Mouse (Mus musculus): ENCODE results near the gene Traf3. TPM values are rescaled to one million over a fixed set of nuclear protein-coding genes. Genes with fewer than 3 reads are reported as not detected.

Gene Traf3
- 10 to 100 TPM; 70.2 to 71.9 TPM for total RNA-seq (2021)

- intact Hi-C loops (cut with DNase I) = loop anchor here (5.0 kb wide), 2 partner anchors 79 to 81 kb away; no protein-coding TSS in a partner anchor
- DNase-seq (ENCODE audit: extremely low spot score in 1 of 2, low spot score in 2 of 2) = peak in 1 of 2 experiments; percentile 90
Measured at GRCm38 (mm10) chr12:111165831-111166591, at the start of gene Traf3. TSS of gene Traf3 (plus strand) at chr12:111166370.

- intact Hi-C loops (cut with DNase I) = no loop called here
- no peak for DNase-seq (ENCODE audit: extremely low spot score in 1 of 2, low spot score in 2 of 2)
Measured at GRCm38 (mm10) chr12:111119506-111120085, 46.6 kb upstream of the Traf3 start.

GRCm38 (mm10) chr12:111120976-111121645 lies 45.1 kb upstream of the Traf3 start:
- intact Hi-C loops (cut with DNase I) = no loop called here
- no peak for DNase-seq (ENCODE audit: extremely low spot score in 1 of 2, low spot score in 2 of 2)

- DNase-seq (ENCODE audit: extremely low spot score in 1 of 2, low spot score in 2 of 2) = no peak
- intact Hi-C loops (cut with DNase I) = no loop called here
Measured at GRCm38 (mm10) chr12:111122332-111122852, 43.8 kb upstream of the Traf3 start.

GRCm38 (mm10) chr12:111124601-111125260 lies 41.4 kb upstream of the Traf3 start:
- intact Hi-C loops (cut with DNase I) = no loop called here
- no peak for DNase-seq (ENCODE audit: extremely low spot score in 1 of 2, low spot score in 2 of 2)

GRCm38 (mm10) chr12:111125666-111126065 lies 40.5 kb upstream of the Traf3 start:
- no peak for DNase-seq (ENCODE audit: extremely low spot score in 1 of 2, low spot score in 2 of 2)
- intact Hi-C loops (cut with DNase I) = no loop called here

GRCm38 (mm10) chr12:111134169-111134568 lies 32.0 kb upstream of the Traf3 start:
- DNase-seq (ENCODE audit: extremely low spot score in 1 of 2, low spot score in 2 of 2) = no peak
- intact Hi-C loops (cut with DNase I) = no loop called here

- peak in 1 of 2 experiments; percentile 45 for DNase-seq (ENCODE audit: extremely low spot score in 1 of 2, low spot score in 2 of 2)
- intact Hi-C loops (cut with DNase I) = no loop called here
Measured at GRCm38 (mm10) chr12:111134791-111135733, 31.1 kb upstream of the Traf3 start.

- DNase-seq (ENCODE audit: extremely low spot score in 1 of 2, low spot score in 2 of 2) = no peak
- intact Hi-C loops (cut with DNase I) = no loop called here
Measured at GRCm38 (mm10) chr12:111135953-111136352, 30.2 kb upstream of the Traf3 start.

- intact Hi-C loops (cut with DNase I) = no loop called here
Measured at GRCm38 (mm10) chr12:111137079-111137478, 29.1 kb upstream of the Traf3 start.

GRCm38 (mm10) chr12:111143005-111143508 lies 23.1 kb upstream of the Traf3 start:
- DNase-seq (ENCODE audit: extremely low spot score in 1 of 2, low spot score in 2 of 2) = no peak
- intact Hi-C loops (cut with DNase I) = no loop called here

More at GRCm38 (mm10) chr12:111137079-111137478, 29.1 kb upstream of the Traf3 start:
- DNase-seq (ENCODE audit: extremely low spot score in 1 of 2, low spot score in 2 of 2) = no peak

- DNase-seq (ENCODE audit: extremely low spot score in 1 of 2, low spot score in 2 of 2) = peak in 1 of 2 experiments; percentile 59
- intact Hi-C loops (cut with DNase I) = no loop called here
Measured at GRCm38 (mm10) chr12:111143509-111144063, 22.6 kb upstream of the Traf3 start.

- no peak for DNase-seq (ENCODE audit: extremely low spot score in 1 of 2, low spot score in 2 of 2)
- intact Hi-C loops (cut with DNase I) = no loop called here
Measured at GRCm38 (mm10) chr12:111144598-111144997, 21.6 kb upstream of the Traf3 start.

- intact Hi-C loops (cut with DNase I) = no loop called here
- peak; percentile 66 to 70 for DNase-seq (ENCODE audit: extremely low spot score in 1 of 2, low spot score in 2 of 2)
Measured at GRCm38 (mm10) chr12:111145269-111145668, 20.9 kb upstream of the Traf3 start.

GRCm38 (mm10) chr12:111149495-111150235 lies 16.5 kb upstream of the Traf3 start:
- intact Hi-C loops (cut with DNase I) = no loop called here
- no peak for DNase-seq (ENCODE audit: extremely low spot score in 1 of 2, low spot score in 2 of 2)

- intact Hi-C loops (cut with DNase I) = no loop called here
- peak in 1 of 2 experiments; percentile 54 for DNase-seq (ENCODE audit: extremely low spot score in 1 of 2, low spot score in 2 of 2)
Measured at GRCm38 (mm10) chr12:111150236-111150596, 16.0 kb upstream of the Traf3 start.
